Mouse (Mus musculus) neural tube, embryonic 15.5 days (tissue): Measurements from ENCODE around the gene Depp1. TPM values are rescaled to one million over a fixed set of nuclear protein-coding genes. Genes with fewer than 3 reads are reported as not detected.

Experiments used
- ATAC-seq: fragments of 200-750 bp; cut with Nextera tagmentation; 2 replicates; pipeline ENCODE4 v1.8.0; 2017; ENCODE audit warnings: mild to moderate bottlenecking, moderate TSS enrichment, moderate library complexity; ENCODE audit not compliant: low FRiP score
- H3K27ac ChIP-seq: fragments of 300-500 bp; sonication (generic); replicated peaks from 2 replicates; pipeline ENCODE4 v1.5.1; 2015; ENCODE audit warnings: mild to moderate bottlenecking, inconsistent platforms
- H3K27me3 ChIP-seq: fragments of 300-500 bp; sonication (generic); replicated peaks from 2 replicates; pipeline ENCODE4 v1.6.1; 2015; ENCODE audit warnings: inconsistent platforms
- H3K36me3 ChIP-seq: fragments of 300-500 bp; sonication (generic); 2 replicates; pipeline ENCODE4 v1.6.1; 2015; ENCODE audit warnings: inconsistent platforms
- H3K4me1 ChIP-seq: fragments of 300-500 bp; sonication (generic); 2 replicates; pipeline ENCODE4 v1.6.1; 2015; ENCODE audit warnings: inconsistent platforms
- H3K4me2 ChIP-seq: fragments of 300-500 bp; sonication (generic); 2 replicates; pipeline ENCODE4 v1.6.1; 2015; ENCODE audit warnings: inconsistent platforms, mild to moderate bottlenecking, moderate library complexity
- H3K4me3 ChIP-seq: fragments of 300-500 bp; sonication (generic); replicated peaks from 2 replicates; pipeline ENCODE4 v1.5.1; 2015; ENCODE audit warnings: mild to moderate bottlenecking, inconsistent platforms
- H3K9ac ChIP-seq: fragments of 300-500 bp; sonication (generic); replicated peaks from 2 replicates; pipeline ENCODE4 v1.6.1; 2015; ENCODE audit warnings: mild to moderate bottlenecking, inconsistent platforms
- H3K9me3 ChIP-seq: fragments of 300-500 bp; sonication (generic); replicated peaks from 2 replicates; pipeline ENCODE4 v1.6.1; 2016; ENCODE audit warnings: inconsistent platforms
- WGBS: fragments of 180-500 bp; shearing (Covaris S2); methylation state at CpG from one replicate; pipeline ENCODE4 v1.1.7; 2015; ENCODE audit warnings: mixed read lengths; 5-methylcytosine and 5-hydroxymethylcytosine counted together
- polyA plus RNA-seq: library from polyadenylated mRNA; unstranded; fragments of >200 nt; fragmentation: Nextera tagmentation; extraction: Ambion mirVana; gene quantifications from 2 replicates; pipeline ENCODE4 v1.2.1, GENCODE M21; 2015

The Depp1 gene
- polyA plus RNA-seq, 1 experiment from 2014 or later: 16.5 TPM

DNA sequence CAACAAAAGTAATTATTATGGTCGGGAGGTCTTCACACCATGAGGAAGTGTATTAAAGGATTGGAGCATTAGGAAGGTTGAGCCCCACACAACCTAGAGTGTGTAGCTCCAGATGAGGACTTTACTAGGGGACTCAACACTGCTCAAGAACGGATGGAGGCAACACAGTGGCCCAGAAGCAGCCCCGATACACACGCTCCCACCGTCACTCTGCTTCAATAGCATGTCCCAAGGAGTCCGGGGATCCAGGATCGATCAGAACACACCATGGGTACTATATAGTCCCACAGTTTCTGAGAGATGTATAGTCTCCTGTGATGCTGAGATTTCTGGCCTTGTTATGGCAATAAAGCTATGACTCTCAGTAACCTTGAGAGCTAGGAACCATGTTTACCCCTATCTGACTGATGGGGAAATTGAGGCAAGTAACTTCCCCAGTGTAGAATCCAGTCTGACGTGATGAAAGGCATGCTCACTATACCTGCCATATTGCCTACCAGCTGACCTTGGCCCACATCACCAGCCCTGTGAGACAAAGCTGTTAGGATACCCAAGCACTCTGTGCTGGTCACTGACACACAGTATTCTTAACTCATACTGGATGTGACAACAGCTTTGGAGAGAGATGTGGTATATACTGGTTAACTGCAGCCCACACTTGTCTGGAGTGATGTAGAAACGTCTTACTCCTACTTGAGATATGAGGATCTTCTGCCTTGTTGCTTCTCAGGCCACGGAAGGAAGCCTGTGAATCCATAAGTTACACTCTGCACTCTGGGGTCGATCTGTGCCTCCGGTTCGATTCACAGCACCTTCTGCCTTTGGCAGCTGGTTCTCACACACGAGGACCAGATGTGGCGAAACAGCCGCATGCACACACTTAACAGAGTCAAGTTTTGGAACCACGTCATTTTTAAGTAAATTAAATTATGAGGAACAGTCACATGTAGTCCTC is 16.4 kb upstream of the Depp1 start:
- Histone ChIP-seq H3K4me2 (no peak overlapping the region), H3K9ac (no peak overlapping the region), H3K9me3 (no peaks in the 10 kb centered on the region), H3K27me3 (no peaks in the 10 kb centered on the region), H3K4me3 (no peak overlapping the region), H3K27ac (no peak overlapping the region), H3K4me1 (peaks cover 10% of the 10 kb centered on the region), H3K36me3 (no peaks in the 10 kb centered on the region)
- ATAC-seq: no peak
- 90% methylated on average over 17 of the region's 17 CpGs for WGBS

DNA sequence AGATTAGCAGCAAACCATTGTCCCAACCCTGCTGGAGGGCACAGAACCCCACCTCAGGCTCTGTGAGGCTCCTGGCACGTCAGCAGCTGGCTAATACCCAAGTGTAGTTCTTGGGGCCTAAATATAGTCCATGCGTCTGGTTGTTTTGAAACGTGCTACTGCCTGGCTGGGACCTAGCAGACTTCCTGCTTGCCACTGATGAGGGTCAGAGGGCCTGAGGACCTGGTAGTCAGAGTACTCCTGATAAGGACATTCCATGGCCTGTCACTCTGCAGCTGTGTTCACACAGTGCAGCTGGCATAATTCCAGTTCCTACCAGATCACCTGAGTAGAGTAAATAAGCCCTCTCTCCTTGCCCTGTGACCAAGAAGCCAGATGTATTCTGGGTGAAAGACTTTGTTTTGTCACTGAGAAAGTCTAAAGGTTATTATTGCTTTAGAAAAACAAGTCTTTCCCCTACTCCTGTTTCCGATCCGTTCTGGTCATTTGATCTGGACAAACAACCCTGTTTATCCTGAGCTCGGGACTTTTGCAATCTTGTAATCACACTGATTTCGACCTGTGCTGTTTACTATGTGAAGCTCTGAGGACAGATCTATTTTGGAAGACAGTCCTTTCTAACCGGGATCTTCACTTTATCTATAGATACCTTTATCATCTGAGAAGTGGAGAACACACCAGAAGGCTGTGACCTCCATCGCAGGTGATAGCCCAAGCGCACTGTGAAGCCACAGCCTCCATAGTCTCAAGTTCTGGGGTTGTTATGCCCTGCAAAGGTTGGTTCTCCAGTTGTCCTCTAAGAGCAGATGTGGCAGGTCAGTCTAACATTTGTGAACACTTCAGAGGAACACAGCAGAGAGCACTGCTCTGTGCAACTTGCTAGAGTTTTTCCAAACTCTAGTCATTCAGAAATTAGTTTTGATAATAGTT is 14.9 kb upstream of the Depp1 start:
- Histone ChIP-seq H3K36me3 (no peaks in the 10 kb centered on the region), H3K4me1 (no peaks in the 10 kb centered on the region), H3K9me3 (no peaks in the 10 kb centered on the region), H3K4me3 (no peak overlapping the region), H3K9ac (no peak overlapping the region), H3K27ac (no peak overlapping the region), H3K27me3 (no peaks in the 10 kb centered on the region), H3K4me2 (no peak overlapping the region)
- ATAC-seq: no peak
- WGBS: 75% methylated on average over 10 of the region's 10 CpGs

DNA sequence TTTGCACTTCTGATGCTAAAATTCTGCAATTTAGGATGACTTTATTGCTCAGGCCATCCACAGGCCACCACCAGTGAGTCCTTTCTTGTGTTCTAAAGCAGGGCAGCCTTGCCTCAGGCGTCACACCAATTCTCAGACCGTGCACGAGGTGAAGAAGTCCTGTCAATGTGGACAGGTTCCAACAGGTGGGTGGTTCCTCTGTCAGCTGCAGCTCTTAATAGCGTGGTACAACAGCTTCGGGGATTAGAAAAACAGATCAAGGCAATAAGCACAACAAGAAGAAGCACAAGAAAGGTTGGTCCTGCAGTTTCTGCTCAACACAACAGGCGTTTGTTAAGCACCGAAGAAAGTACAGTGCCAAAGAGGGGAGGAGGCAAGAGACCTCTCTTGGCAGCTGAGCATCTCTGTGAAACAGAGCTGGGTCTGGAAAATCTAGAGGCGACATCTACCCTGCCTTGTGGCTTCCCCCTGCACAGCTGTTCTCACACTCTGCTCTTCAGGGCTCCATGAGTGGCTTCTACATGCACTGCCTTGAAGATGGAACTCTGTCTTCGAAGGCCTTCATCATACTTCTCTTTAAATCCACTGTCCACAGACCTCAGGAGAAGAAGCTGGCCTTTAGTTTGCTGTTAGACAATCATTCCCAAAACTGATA is 13.7 kb upstream of the Depp1 start:
- Histone ChIP-seq H3K27me3 (no peaks in the 10 kb centered on the region), H3K36me3 (no peaks in the 10 kb centered on the region), H3K4me1 (no peaks in the 10 kb centered on the region), H3K4me3 (no peak overlapping the region), H3K9me3 (no peaks in the 10 kb centered on the region), H3K4me2 (no peak overlapping the region), H3K9ac (no peak overlapping the region), H3K27ac (no peak overlapping the region)
- WGBS: 85% methylated on average over 9 of the region's 9 CpGs
- no peak for ATAC-seq

DNA sequence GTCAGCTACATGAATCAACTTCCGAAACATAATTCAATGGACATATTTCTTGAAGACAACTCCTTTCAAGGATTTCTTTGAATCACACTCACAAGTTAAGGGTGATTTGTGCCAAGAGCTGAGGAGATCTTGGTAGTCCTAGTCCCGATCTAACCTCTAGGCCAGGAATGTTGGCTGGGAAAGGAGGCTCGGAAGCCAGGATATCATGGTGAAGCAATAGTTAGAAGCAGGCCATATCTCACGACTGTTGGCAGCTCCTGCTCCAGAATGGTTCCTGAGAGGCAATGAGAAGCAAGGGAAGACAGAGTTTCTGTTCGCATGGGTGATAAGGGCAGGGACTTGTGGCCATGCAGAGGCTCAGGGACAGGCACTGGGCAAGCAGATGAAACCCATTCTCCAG is 12.9 kb upstream of the Depp1 start:
- no peaks in the 10 kb centered on the region for H3K27me3 ChIP-seq
- 88% methylated on average over 5 of the region's 5 CpGs for WGBS
- H3K36me3 ChIP-seq: no peaks in the 10 kb centered on the region
- no peak overlapping the region for H3K27ac ChIP-seq
- no peak overlapping the region for H3K4me3 ChIP-seq
- H3K4me1 ChIP-seq: no peaks in the 10 kb centered on the region
- no peak overlapping the region for H3K4me2 ChIP-seq
- no peak for ATAC-seq
- H3K9ac ChIP-seq: no peak overlapping the region
- no peaks in the 10 kb centered on the region for H3K9me3 ChIP-seq

DNA sequence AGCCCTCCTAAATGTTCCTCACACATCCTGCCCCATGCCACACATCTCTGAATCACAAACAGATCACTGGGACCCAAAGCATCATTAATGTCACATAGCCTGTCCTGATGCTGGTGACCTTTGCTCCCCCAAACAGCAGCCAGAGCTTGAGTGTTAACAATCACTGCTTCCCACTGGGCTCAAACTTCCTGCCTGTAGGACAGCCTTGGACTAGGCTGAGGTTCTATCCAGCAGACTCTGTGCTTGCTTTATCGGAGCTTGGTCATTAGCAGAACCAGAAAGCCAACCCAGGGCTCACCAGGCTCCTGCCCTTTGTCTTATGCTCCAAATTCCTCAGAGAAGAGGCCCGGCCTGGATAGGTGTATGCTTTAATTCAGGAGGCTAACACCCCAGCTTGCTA is 11.5 kb upstream of the Depp1 start:
- Histone ChIP-seq H3K9me3 (no peaks in the 10 kb centered on the region), H3K27ac (no peak overlapping the region), H3K36me3 (no peaks in the 10 kb centered on the region), H3K4me1 (no peaks in the 10 kb centered on the region), H3K4me2 (no peak overlapping the region), H3K9ac (no peak overlapping the region), H3K4me3 (no peak overlapping the region), H3K27me3 (no peaks in the 10 kb centered on the region)
- 97% methylated on average over 2 of the region's 2 CpGs for WGBS
- no peak for ATAC-seq

DNA sequence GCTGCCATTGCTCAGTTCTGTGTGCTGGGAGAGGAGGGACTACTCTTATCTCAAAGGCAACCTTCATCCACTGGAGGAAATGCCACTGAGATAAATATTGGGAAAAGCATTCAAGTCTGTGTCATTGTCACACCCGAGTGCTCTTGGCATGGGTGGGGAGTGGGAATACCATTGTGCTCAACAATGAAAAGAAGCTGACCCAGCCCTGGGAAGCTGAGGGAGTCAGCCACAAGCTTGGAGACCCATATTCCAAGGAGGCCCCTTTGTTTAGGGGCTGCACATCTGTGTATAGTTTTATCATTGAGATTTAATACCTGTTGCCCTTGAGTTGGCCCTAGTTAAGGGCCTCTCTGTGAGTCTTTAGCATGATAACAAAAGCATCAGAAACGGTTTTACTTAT is 10.7 kb upstream of the Depp1 start:
- H3K9ac ChIP-seq: no peak overlapping the region
- no peak for ATAC-seq
- no peak overlapping the region for H3K4me3 ChIP-seq
- no peaks in the 10 kb centered on the region for H3K4me1 ChIP-seq
- H3K4me2 ChIP-seq: no peak overlapping the region
- H3K9me3 ChIP-seq: no peaks in the 10 kb centered on the region
- WGBS: 68% methylated on average over 2 of the region's 2 CpGs
- peaks cover 4% of the 10 kb centered on the region; the same call in 1 of the 2 replicates for H3K36me3 ChIP-seq
- no peaks in the 10 kb centered on the region for H3K27me3 ChIP-seq
- no peak overlapping the region for H3K27ac ChIP-seq

DNA sequence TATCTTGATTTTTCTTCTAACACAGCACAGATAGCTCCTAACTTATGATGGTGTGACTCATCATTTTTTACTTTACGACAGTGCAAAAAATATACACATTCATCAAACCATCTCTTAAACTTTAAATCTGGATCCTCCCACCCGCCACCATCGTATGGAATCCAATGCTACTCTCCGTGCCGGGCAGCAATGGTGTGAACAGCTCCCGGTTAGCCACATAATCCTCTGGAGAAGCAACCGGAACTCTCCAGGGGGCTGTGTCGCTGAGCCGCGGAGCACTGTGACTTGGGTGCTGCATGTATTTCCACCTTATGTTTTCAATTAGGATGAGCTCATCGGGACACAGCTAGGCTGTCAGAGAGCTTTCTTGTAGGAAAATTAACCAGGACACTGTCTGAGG is 7.5 kb upstream of the Depp1 start:
- Histone ChIP-seq H3K27ac (no peak overlapping the region), H3K4me3 (no peak overlapping the region), H3K4me1 (no peaks in the 10 kb centered on the region), H3K4me2 (no peak overlapping the region), H3K36me3 (peaks cover 4% of the 10 kb centered on the region; the same call in 1 of the 2 replicates), H3K9me3 (no peaks in the 10 kb centered on the region), H3K27me3 (no peaks in the 10 kb centered on the region), H3K9ac (no peak overlapping the region)
- WGBS: 88% methylated on average over 11 of the region's 11 CpGs
- ATAC-seq: no peak

DNA sequence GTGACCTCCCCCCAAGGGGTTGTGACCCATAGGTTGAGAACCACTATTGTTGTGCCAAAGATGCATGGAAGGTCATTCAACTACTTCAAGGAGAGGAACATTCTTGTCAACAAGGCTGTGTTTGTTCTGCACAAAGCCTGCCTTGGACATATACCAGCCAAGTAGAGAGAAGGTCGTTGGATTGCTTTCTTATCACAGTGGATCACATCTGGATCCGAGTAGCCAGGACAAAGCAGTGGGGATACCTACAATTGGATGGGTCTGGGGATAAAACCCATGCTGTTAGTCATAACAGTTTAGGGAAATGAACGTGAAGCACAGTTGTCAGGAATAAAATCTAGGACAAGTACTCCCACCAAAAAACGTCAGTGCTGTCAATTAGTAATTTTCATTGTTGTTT is 6.5 kb upstream of the Depp1 start:
- no peak for ATAC-seq
- H3K36me3 ChIP-seq: peaks cover 4% of the 10 kb centered on the region; the same call in 1 of the 2 replicates
- WGBS: 66% methylated on average over 4 of the region's 4 CpGs
- no peaks in the 10 kb centered on the region for H3K4me1 ChIP-seq
- H3K4me3 ChIP-seq: no peak overlapping the region
- H3K27me3 ChIP-seq: no peaks in the 10 kb centered on the region
- H3K9me3 ChIP-seq: no peaks in the 10 kb centered on the region
- H3K9ac ChIP-seq: no peak overlapping the region
- H3K27ac ChIP-seq: no peak overlapping the region
- H3K4me2 ChIP-seq: no peak overlapping the region

DNA sequence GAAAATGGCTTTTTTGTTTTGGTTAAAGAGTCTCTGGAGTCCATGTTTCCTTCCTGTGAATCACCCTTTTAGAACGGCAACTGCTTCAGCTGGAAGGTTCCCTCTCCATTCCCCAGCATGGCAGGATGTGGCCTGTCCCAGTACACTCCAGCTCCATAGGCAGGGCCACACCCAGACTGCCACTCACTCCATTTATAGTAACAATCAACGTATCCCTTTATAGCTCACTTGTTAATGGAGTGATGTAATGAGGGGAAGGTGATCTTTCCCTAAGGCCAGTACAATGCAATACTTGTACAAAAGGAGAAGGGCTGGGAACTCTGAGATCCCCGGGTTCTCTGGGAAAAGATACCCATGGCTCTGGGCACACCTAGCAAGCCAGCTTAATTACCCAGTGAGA is 6.1 kb upstream of the Depp1 start:
- Histone ChIP-seq H3K27me3 (no peaks in the 10 kb centered on the region), H3K9me3 (no peaks in the 10 kb centered on the region), H3K36me3 (peaks cover 4% of the 10 kb centered on the region; the same call in 1 of the 2 replicates), H3K4me2 (no peak overlapping the region), H3K4me3 (no peak overlapping the region), H3K27ac (no peak overlapping the region), H3K9ac (no peak overlapping the region), H3K4me1 (no peaks in the 10 kb centered on the region)
- ATAC-seq: no peak
- WGBS: 68% methylated on average over 3 of the region's 3 CpGs

DNA sequence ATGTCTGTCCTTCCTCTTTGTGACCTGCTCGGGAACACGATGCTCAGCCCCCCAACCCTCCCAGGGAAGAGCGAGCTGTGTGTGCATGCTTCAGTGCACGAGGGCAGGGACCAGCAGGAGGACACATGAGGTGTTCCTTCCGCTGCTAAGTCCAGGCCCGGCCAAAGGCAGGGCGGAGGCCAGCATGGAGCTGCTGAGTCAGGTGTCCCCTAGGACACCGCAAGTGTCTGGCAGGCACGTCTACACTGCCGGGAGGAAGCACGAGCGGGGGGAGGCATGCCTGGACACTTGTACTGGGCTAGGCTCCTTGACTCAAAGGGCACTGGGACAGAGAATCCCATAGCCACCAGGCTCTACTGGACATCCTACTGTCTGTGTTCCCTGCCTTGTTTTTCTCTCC is 2.6 kb upstream of the Depp1 start:
- no peak overlapping the region for H3K27ac ChIP-seq
- no peak overlapping the region for H3K4me2 ChIP-seq
- ATAC-seq: no peak
- 80% methylated on average over 12 of the region's 12 CpGs for WGBS
- H3K27me3 ChIP-seq: no peaks in the 10 kb centered on the region
- peaks cover 4% of the 10 kb centered on the region; the same call in 1 of the 2 replicates for H3K36me3 ChIP-seq
- no peak overlapping the region for H3K4me3 ChIP-seq
- H3K9me3 ChIP-seq: no peaks in the 10 kb centered on the region
- no peaks in the 10 kb centered on the region for H3K4me1 ChIP-seq
- H3K9ac ChIP-seq: no peak overlapping the region

DNA sequence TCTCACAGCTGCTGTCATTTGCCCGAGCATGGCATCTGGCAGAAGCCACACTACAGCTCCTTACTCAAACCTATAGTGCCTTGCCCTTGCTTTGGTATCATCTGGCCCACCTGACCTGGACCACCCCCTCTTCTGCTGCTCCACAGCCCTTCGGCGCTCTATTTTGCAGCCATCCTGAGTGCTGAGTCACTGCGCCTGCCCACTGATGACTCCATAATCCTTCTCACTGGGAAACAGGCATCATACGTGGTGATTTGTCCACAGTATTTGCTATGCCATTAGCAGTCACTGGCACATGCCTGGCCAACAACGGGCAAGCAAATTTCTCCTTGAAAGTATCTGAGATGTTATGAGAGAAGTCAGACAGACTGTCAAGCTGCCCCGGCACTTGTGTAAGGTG is 598 bp upstream of the Depp1 start:
- Histone ChIP-seq H3K4me1 (no peaks in the 10 kb centered on the region), H3K36me3 (no peaks in the 10 kb centered on the region), H3K4me2 (no peak overlapping the region), H3K9me3 (no peaks in the 10 kb centered on the region), H3K4me3 (no peak overlapping the region), H3K27ac (no peak overlapping the region), H3K9ac (no peak overlapping the region), H3K27me3 (no peaks in the 10 kb centered on the region)
- ATAC-seq: no peak
- 90% methylated on average over 7 of the region's 7 CpGs for WGBS
